Mouse (Mus musculus) MN1 (cell line): ENCODE data around the gene Slc38a1.
"Not testable (repeated sequence)": the region's sequence is repeated elsewhere in the genome, so short reads cannot be mapped to it uniquely, and the experiment has no call there.

ENCODE experiments used
- DNase-seq: peaks from one replicate; pipeline ENCODE4 v3.0.0-alpha.2; 2016; ENCODE audit warnings: low spot score

Slc38a1 gene

GRCm38 (mm10) chr15:96658275-96658602 lies 15.5 kb upstream of the Slc38a1 start:
- DNase-seq: no peak

- DNase-seq: no peak
Measured at GRCm38 (mm10) chr15:96657576-96658274, 15.0 kb upstream of the Slc38a1 start.

- DNase-seq: no peak
Measured at GRCm38 (mm10) chr15:96655514-96655913, 12.8 kb upstream of the Slc38a1 start.

- DNase-seq: no peak
Measured at GRCm38 (mm10) chr15:96654714-96655113, 12.0 kb upstream of the Slc38a1 start.

DNA sequence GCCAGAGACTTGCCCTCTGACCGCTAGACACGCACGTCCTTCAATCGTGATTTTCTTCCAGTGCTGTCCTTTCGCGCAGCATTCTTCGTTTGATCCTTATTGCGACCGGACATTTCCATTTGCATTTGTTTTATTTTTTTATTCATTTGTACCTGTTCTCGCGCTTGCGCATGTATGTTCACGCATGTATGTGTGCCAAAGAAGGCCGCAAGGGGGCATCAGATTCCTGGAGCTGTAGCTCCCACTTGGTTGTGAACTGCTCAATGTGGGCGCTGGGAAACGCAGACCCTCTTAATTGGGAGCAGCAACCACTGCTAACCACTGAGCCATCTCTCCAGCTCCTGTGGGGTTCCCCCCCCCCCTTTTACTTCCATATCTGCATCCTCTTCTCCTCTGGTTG lies 10.3 kb upstream of the Slc38a1 start:
- no peak for DNase-seq

DNA sequence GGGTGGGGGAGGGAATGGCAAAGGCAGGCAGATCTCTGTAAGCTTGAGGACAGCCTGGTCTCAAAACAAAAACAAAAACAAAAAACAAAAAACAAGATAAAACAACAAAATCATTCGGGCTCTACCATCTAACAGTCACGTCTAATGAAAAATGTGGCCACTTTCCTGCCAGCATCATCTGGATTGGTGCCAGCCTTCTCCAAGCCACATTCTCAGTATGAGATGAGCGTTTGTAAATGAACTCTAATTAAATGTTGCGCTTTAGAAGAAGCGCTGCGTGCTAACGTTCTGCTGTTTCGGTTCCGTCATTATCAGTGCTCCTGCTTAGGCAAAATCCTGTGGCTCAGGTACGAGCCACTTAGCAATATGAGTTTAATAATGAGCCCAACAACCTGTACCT lies 9.8 kb upstream of the Slc38a1 start:
- DNase-seq: peak; percentile 56

- DNase-seq: no peak
Measured at GRCm38 (mm10) chr15:96647376-96647775, 4.7 kb upstream of the Slc38a1 start.

GRCm38 (mm10) chr15:96641821-96642435 lies 785 bp downstream of the Slc38a1 start:
- peak; percentile 65 for DNase-seq

DNA sequence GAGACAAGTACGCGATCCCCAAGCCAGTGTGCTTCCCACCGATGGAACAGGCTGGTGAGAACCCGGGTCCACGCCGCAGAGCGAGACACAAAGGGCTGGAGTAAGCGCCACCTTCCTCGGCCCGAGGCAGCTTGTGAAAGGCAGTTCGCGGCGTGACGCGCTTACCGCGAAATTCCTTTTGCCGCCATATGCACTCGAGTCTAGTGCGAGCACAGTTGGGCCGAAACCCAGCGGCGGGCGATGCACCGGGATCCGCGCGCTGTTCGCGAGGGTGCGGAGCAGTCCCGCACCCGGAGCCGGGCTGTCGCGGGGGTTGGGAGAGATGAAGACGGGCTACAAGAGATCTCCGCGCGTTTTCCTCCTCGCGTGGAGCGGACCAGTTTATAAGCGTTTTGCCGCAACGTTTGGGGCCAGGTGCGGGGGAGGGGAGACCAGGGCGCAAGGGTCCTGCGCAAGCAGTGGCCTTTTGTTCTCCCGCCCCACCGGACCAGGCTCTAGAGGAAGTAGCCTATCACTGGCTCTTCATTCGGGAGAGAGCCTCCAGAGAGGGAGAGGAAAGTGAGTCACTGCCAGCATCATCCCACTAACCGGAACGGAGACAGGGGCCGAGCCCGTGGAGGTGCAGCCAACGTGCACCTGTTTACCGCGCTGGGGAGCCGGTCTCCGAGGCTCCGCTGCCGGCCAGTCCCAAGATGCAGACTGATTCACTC lies 1.4 kb downstream of the Slc38a1 start:
- peak; percentile 91 for DNase-seq

DNA sequence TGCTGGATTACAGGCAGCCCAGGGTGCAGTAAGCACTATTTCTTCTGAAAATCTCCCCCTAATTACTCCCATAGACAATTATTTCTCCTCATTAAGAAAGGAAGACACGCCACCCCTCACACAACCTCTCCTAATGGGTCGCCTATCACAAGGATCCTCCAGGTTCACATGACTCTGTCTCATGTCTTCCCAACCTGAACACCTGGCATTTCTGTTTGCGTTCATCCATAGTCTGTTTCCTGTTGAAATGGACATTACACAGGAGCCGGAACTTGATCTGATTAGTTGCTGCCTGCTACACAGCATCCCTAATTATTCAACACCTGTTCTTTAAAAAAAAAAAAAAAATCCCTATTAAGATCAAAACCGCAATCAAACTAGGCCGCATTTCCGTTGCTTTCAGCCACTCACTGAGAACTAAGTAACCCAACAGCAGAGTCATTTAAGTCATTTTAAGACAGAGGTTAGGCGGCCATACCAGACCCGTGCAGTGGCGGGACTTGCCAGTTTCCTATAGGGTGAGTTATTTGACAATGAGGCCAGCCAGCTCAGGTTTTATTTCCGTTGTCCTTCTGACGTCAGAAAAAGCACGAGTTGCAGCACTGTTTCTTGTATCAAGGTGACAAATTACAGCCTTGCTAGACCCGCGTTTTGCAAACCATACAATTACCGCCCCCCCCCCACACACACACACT lies 2.3 kb downstream of the Slc38a1 start:
- peak; percentile 85 for DNase-seq

DNA sequence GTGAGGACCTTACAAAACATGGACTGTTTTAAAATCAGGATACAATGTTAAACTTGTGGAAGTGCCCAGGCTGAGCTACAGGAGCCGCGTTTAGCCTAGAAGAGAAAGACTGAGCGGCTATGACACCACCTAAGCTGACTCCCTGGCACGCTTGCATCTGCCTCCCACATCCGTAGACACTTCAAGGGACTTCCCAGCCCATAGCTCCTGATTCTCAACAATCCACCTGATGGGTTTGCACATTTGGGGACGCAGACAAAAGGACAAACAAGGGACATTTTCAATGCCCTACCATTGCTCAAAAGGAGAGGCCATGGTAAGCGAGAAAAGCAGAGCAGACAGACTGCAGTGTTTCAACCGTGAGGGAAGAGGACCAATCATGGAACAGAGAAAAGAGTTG lies 3.1 kb downstream of the Slc38a1 start:
- DNase-seq: no peak

DNA sequence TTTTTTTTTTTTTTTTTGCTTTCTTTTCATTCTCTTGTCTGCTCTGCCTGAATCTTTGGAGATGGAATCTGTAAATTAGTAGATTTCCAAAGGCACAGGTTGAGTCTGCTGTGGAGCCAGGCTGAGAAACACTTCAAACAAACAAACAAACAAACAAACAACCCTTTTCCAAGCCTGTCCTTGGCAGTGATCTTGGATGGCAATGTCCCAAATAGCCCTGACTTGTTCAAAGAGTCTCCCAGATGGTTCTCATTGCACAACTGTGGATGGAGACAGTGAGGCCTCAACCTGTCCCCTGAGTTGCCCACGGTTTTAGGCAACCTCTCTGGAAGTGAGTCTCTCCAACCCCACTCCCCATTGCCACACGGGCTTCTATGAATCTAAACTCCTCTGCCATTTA lies 4.1 kb downstream of the Slc38a1 start:
- DNase-seq: no peak

GRCm38 (mm10) chr15:96638173-96638572 lies 4.5 kb downstream of the Slc38a1 start:
- peak; percentile 69 for DNase-seq

- DNase-seq: no peak
Measured at GRCm38 (mm10) chr15:96634670-96635405, 7.9 kb downstream of the Slc38a1 start.

- DNase-seq: no peak
Measured at GRCm38 (mm10) chr15:96632201-96632600, 10.5 kb downstream of the Slc38a1 start.

DNA sequence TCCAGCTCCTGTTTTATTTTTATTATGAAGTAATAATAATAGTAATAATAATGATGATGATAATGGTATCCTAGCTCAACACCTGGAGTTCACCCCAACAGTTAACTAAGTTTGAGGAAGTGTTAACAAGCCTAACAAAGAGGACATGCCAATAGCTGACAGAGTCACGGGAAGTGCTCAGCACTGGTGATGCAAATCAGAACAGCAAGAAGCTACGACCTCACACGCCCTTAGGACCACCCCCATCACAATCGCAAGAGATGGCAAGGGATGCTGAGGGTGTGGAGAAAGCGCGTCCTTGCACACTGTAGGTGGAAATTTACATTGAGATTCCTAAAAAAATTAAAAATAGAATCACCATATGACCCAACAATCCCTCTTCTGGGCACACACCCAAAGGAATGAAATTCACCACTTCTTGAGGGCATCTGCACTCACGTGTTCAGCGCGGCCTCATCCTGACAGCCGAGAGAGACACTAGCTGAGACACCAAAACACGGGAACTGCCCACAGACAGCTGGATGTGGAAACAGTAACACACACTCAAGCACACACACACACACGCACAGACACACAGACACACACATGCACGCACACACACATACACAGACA lies 11.5 kb downstream of the Slc38a1 start:
- DNase-seq: peak; percentile 65

DNA sequence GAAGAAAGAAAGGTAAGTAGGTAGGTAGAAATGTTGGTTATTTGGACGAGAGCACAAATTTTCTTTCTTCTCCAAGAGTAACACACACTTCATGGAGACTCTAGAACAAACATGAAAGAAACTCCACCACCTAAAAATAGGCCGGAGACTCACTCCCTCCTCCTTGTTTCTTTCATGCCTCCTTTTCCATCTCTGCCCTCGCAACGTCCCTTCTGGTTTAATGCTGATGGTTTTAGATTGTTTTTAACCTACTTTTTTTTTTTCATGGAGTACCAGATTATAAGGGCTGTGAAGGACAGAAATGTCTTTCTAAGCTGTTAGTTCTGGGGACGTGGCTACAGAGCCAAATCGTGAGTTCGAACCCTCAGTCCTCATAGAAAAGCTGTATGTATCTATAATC lies 14.5 kb downstream of the Slc38a1 start:
- no peak for DNase-seq

GRCm38 (mm10) chr15:96626871-96627270 lies 15.8 kb downstream of the Slc38a1 start:
- DNase-seq: peak; percentile 73

GRCm38 (mm10) chr15:96625012-96625411 lies 17.7 kb downstream of the Slc38a1 start:
- not testable (repeated sequence) for DNase-seq

- DNase-seq: no peak
Measured at GRCm38 (mm10) chr15:96622376-96622775, 20.3 kb downstream of the Slc38a1 start.

DNA sequence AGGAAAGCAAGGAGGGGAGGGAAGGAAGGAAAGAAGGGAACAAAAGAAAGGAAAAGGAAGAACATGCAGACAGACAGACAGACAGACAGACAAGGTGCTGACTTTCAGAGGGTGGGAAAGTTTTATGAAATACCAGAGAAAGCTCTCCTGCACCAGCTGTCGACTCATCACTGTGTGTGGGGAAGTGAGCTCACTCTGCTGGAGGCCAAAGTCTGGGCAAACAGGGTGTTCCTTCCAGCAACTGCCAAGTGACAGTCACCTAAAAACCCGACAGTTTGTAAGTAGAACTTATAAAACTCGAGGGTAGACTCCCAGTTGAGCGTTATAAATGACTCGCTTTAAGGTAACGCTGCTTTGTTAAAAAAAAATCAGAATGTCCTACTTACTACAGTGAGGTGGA lies 21.0 kb downstream of the Slc38a1 start:
- DNase-seq: no peak

DNA sequence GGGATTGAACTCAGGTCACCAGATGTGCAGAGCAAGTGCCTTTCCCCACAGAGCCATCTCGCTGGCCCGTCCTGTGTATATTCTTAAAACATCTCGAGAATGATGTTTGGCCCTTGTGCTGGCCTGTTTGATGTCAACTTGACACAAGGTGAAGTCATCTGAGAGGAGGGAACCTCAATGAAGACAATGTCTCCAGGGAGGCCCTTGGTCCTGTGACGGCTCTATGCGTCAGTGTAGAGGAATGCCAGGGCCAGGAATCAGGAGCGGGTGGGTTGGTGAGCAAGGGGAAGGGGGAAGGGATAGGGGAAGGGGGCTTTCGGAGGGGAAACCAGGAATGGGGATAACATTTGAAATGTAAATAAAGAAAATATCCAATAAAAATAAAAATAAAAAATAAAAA lies 25.2 kb downstream of the Slc38a1 start:
- DNase-seq: no peak
